Mouse (Mus musculus): ENCODE measurements at regions not wholly inside any gene's neighbourhood (a gene's known extent, or its start where the extent isn't known, plus 50 kb on each side); places are given as distances from the start of the nearest gene placed in this dataset.

- no peak for ATAC-seq
- 64% methylated on average over 7 of the region's 7 CpGs for WGBS
Observed at GRCm38 (mm10) chr16:27586307-27586706, 197.6 kb downstream of the Ccdc50 start.

GRCm38 (mm10) chr16:27609366-27609765 lies 220.7 kb downstream of the Ccdc50 start:
- ATAC-seq = no peak
- H3K27me3 ChIP-seq = no peaks in the 10 kb centered on the region
- H3K4me1 ChIP-seq (replicated peaks) = no peaks in the 10 kb centered on the region
- H3K27ac ChIP-seq = no peak overlapping the region
- H3K9ac ChIP-seq (replicated peaks) = no peak overlapping the region
- no peaks in the 10 kb centered on the region for H3K36me3 ChIP-seq
- H3K4me3 ChIP-seq (replicated peaks) = no peak overlapping the region
- 91% methylated on average over 3 of the region's 3 CpGs for WGBS
- H3K4me2 ChIP-seq (replicated peaks) = no peak overlapping the region
- no peaks in the 10 kb centered on the region for H3K9me3 ChIP-seq

More at GRCm38 (mm10) chr16:27586307-27586706, 197.6 kb downstream of the Ccdc50 start:
- Histone ChIP-seq H3K4me2 (replicated peaks) (no peak overlapping the region), H3K9ac (replicated peaks) (no peak overlapping the region), H3K9me3 (no peaks in the 10 kb centered on the region), H3K27ac (no peak overlapping the region), H3K36me3 (no peaks in the 10 kb centered on the region), H3K4me3 (replicated peaks) (no peak overlapping the region), H3K27me3 (no peaks in the 10 kb centered on the region), H3K4me1 (replicated peaks) (no peaks in the 10 kb centered on the region)

GRCm38 (mm10) chr16:27641306-27641705 lies 252.6 kb downstream of the Ccdc50 start:
- no peak overlapping the region for H3K27ac ChIP-seq
- H3K9ac ChIP-seq (replicated peaks) = no peak overlapping the region
- H3K9me3 ChIP-seq = no peaks in the 10 kb centered on the region
- no peaks in the 10 kb centered on the region for H3K36me3 ChIP-seq
- H3K4me3 ChIP-seq (replicated peaks) = no peak overlapping the region
- no peaks in the 10 kb centered on the region for H3K27me3 ChIP-seq
- H3K4me2 ChIP-seq (replicated peaks) = no peak overlapping the region
- H3K4me1 ChIP-seq (replicated peaks) = no peaks in the 10 kb centered on the region
- WGBS = 52% methylated on average over 2 of the region's 2 CpGs
- no peak for ATAC-seq

- Histone ChIP-seq H3K9ac (replicated peaks) (no peak overlapping the region), H3K4me2 (replicated peaks) (no peak overlapping the region), H3K27me3 (no peaks in the 10 kb centered on the region), H3K36me3 (no peaks in the 10 kb centered on the region), H3K4me1 (replicated peaks) (0 out of 2 replicates have a peak, but pooled peaks cover 3% of the 10 kb centered on the region), H3K4me3 (replicated peaks) (no peak overlapping the region), H3K27ac (no peak overlapping the region), H3K9me3 (no peaks in the 10 kb centered on the region)
- 38% methylated on average over 2 of the region's 2 CpGs for whole genome bisulfite sequencing
- ATAC-seq = peak; percentile 55; the same call in 1 of the 2 replicates
Observed at GRCm38 (mm10) chr16:27678275-27678674, 289.6 kb downstream of the Ccdc50 start.

- Histone ChIP-seq H3K9ac (replicated peaks) (no peak overlapping the region), H3K9me3 (no peaks in the 10 kb centered on the region)
Observed at GRCm38 (mm10) chr16:27682926-27683325, 294.3 kb downstream of the Ccdc50 start.

GRCm38 (mm10) chr16:27683826-27684225 lies 295.2 kb downstream of the Ccdc50 start:
- Histone ChIP-seq H3K4me2 (replicated peaks) (no peak overlapping the region), H3K9me3 (no peaks in the 10 kb centered on the region), H3K36me3 (no peaks in the 10 kb centered on the region), H3K9ac (replicated peaks) (no peak overlapping the region), H3K4me1 (replicated peaks) (no peaks in the 10 kb centered on the region), H3K27ac (no peak overlapping the region), H3K27me3 (no peaks in the 10 kb centered on the region), H3K4me3 (replicated peaks) (no peak overlapping the region)
- 71% methylated on average over 3 of the region's 3 CpGs for WGBS
- no peak for ATAC-seq

More at GRCm38 (mm10) chr16:27682926-27683325, 294.3 kb downstream of the Ccdc50 start:
- no peak for ATAC-seq
- Histone ChIP-seq H3K27ac (no peak overlapping the region), H3K4me3 (replicated peaks) (no peak overlapping the region), H3K4me2 (replicated peaks) (no peak overlapping the region), H3K4me1 (replicated peaks) (0 out of 2 replicates have a peak, but pooled peaks cover 3% of the 10 kb centered on the region), H3K27me3 (no peaks in the 10 kb centered on the region), H3K36me3 (no peaks in the 10 kb centered on the region)
- 82% methylated on average over 3 of the region's 3 CpGs for WGBS

GRCm38 (mm10) chr16:27709946-27710345 lies 321.3 kb downstream of the Ccdc50 start:
- Histone ChIP-seq H3K4me2 (replicated peaks) (no peak overlapping the region), H3K27ac (no peak overlapping the region), H3K4me3 (replicated peaks) (no peak overlapping the region), H3K4me1 (replicated peaks) (no peaks in the 10 kb centered on the region), H3K36me3 (no peaks in the 10 kb centered on the region), H3K9ac (replicated peaks) (no peak overlapping the region), H3K27me3 (no peaks in the 10 kb centered on the region), H3K9me3 (no peaks in the 10 kb centered on the region)
- no peak for ATAC-seq
- 79% methylated on average over 5 of the region's 5 CpGs for WGBS

GRCm38 (mm10) chr16:27723445-27723844 lies 334.8 kb downstream of the Ccdc50 start:
- Histone ChIP-seq H3K27ac (no peak overlapping the region), H3K9me3 (no peaks in the 10 kb centered on the region), H3K9ac (replicated peaks) (no peak overlapping the region), H3K27me3 (no peaks in the 10 kb centered on the region), H3K4me1 (replicated peaks) (no peaks in the 10 kb centered on the region), H3K4me2 (replicated peaks) (no peak overlapping the region), H3K4me3 (replicated peaks) (no peak overlapping the region), H3K36me3 (no peaks in the 10 kb centered on the region)
- ATAC-seq = no peak
- WGBS = 94% methylated on average over 2 of the region's 2 CpGs
